Mouse (Mus musculus) kidney, postnatal 4 days (tissue): ENCODE results near the gene Caps2.
A peak's percentile ranks its signal among the peaks of the same experiment; 100 is the strongest.
"Not testable (repeated sequence)": the region's sequence is repeated elsewhere in the genome, so short reads cannot be mapped to it uniquely, and the experiment has no call there.

Experiments used
- DNase-seq, 2 experiments: peaks; one replicate each; pipeline ENCODE4 v3.0.0; 2021; ENCODE audit warnings: mixed read lengths in 2 of 2

The Caps2 gene

DNA sequence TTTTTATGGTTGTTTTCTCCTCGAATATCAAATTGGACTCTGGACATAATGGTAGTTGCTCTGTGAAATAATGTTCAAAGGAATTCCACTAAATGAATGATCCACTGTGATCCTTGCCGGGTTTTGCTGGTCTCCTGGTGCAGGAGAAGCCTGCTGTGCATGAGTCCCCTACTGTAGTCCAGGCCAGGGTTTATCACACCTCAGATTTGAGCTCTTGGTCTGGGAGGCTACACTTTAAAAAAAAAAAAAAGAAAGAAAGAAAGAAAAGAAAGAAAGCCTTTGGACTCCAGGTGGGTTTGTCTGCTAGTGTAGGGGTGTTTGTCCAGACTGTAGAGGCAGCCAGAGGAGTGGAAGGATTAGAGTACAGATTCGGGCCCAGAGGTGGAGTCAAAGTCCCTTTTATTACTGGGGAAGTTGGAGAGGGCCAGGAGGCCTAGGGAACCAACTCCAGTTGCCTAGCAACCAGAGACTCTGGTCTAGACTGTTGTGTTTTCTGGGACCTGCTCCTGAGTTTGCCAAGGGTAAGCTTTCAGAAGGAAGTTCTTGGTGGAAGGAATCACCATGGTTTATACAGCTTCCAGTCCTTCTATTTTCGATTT, at the start of gene Caps2:
Caps2 (plus strand) TSS at position 454 of the 599 bp plus-strand sequence.
- peak; percentile 23 to 55 for DNase-seq

DNA sequence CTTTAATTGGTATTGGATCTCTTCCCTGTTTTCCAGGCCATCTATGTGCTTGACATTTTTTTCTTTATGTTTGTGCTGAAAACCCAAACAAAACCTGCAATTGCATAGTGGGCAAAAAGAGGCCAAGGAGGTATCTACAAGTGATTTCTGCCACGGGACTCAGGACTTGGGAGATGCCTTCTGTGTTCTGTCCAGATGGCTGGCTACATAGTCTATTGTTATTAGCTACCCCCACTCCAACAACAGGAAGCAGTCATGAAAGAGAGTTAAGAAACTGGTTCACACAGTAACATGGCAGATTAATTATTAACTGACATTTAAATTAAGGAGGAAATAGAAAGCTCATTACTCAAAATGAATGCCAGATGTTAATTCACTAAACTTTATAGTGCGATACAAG, 38.3 kb upstream of the Caps2 start:
- DNase-seq: not testable (repeated sequence)

GRCm38 (mm10) chr10:112127682-112128230, 35.7 kb upstream of the Caps2 start:
- not testable (repeated sequence) for DNase-seq

DNA sequence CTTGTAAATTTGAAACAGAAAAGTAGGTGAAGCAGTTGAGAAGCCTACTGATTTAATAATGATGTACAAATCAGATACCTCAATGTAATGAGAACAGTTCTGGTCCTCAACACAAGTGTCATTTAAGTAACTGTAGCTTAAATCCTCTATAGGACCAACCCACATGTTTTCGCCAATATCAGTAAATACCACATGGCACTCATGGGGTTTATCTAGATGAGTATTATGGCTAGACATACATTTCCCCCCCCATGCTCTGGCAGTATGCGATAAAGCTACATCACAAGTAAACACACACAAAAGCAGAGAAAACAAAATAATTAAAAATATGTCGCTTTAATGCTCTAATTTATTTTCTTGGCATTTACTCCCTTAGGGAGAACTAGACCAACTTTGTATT, 31.2 kb upstream of the Caps2 start:
- no peak for DNase-seq

- peak; percentile 25 to 50 for DNase-seq
Measured at GRCm38 (mm10) chr10:112138050-112138870, 25.2 kb upstream of the Caps2 start.

DNA sequence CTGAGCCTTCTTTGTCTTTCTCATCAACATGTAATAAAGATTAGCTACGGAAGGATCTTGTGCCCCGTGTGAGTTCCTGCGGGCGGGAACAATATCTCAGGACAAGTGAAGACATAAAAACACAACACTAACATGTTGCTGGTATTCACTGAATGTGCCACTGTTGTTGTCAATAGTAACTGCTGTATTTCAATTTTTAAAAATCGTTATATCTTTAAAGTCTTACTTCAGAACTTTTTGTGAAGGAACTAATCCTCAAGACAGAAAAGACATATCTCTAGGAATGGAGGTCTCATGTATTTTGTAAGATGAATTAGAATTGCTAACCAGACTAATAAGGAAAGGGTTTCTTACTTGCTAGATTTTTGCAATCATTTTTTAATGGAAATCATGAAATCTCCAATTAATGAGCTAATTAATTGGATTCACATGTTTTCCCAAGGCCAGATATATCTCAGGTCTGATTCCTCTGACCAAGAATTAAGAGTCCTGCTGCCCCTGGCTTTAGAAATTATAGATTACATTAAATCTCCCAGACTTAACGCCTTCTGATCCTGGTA, 24.5 kb upstream of the Caps2 start:
- DNase-seq: no peak

GRCm38 (mm10) chr10:112139834-112140233, 23.6 kb upstream of the Caps2 start:
- DNase-seq: no peak

DNA sequence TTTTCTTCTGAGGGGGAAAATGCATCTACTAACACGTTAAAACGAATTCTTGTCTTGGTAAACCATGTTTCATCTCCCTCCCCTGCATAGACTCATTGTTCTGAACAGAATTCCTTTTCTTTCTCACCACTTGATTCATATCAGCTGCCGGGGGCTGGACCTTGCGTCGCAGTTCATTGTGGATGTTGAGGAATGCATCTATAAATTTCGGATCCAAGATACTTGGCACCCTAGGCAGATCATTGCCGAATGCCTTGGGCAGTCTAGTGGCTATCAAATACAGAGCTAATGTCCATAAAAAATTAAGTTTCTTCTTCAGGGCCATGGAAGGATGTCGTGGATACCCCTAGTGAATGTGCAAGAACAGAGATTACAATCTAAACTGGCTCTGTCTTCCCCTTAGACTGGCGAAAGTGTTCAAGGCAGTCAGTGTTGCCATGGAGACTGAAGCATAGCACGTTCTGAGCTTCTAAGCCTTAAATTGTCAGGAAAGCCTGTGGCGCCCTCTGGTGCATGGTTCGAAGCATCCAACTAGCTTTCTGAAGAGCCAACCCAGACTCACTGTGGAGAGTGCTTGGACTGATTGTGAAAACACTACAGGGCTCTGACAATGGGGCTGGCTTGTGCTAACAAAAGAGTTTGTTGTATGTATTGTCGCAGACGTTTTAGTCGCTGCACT, 3.4 kb upstream of the Caps2 start, which contains the start of gene Glipr1l3:
Glipr1l3 (minus strand) TSS at position 446 of the 679 bp plus-strand sequence.
- peak; percentile 88 to 90 for DNase-seq

DNA sequence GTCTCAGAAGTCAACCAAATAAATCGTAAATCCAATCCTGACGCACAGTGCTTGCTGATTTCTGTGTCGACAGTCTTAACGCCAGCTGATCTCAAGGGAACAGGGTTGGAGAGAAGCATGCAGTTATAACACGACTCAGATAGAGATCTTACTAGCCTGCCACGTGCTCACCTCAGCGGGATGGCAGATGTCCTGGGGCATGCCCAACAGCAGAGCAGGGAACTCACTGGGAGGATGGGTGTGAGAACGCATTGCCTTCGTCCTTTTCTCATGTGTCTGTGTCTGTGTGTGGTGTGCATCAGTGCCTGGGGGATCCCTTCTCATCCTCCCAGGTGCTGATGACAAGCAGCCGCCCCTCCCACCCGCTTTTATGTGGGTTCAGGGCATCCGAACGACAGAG, 13.6 kb downstream of the Caps2 start:
- DNase-seq: not testable (repeated sequence)

- not testable (repeated sequence) for DNase-seq
Measured at GRCm38 (mm10) chr10:112193919-112194318, 30.5 kb downstream of the Caps2 start.

DNA sequence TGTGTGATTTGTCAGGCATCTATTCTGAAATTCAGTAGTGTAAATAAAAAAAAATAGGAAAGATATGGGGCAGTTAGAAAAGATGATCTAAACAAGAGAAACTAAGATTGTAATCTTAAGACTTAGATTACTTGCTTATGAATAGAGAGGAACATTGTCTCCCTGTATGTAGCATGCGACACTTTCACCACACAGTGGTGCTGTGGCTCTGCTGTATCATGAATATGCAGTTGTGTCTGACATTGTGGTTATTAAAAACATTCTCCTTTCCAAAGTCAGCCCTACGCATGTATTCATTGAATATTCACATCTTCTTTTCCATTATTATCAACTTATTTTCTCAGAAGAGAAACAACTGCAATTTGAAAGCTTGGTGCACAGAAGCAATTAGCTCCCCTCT, 40.0 kb downstream of the Caps2 start:
- DNase-seq: peak; percentile 51 to 58

- no peak for DNase-seq
Measured at GRCm38 (mm10) chr10:112227073-112227472, 63.7 kb downstream of the Caps2 start.

GRCm38 (mm10) chr10:112229091-112229843, 65.8 kb downstream of the Caps2 start:
- DNase-seq: peak; percentile 40 to 61

GRCm38 (mm10) chr10:112232733-112233132, 69.3 kb downstream of the Caps2 start:
- peak in 1 of 2 experiments; percentile 13 for DNase-seq

GRCm38 (mm10) chr10:112235396-112235940, 72.0 kb downstream of the Caps2 start:
- DNase-seq: peak in 1 of 2 experiments; percentile 3

DNA sequence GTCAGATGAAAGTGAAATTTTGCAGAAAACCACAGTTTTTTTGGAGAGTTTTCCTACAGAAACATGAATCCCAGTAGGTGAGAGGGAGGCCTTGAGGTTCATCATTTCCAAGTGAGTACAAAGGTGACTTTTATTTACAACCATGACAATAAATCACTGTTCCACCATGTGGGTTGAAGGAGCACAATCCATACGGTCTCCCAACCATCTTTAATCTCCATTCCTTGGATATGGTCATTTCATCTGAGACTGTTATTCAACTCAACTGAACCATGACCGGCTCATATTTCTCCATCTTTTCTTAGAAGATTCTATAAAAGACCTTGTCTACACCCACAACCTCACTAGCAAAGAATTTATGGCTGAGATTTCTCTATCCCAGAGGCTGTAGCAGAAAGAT, 84.9 kb downstream of the Caps2 start:
- DNase-seq: no peak

DNA sequence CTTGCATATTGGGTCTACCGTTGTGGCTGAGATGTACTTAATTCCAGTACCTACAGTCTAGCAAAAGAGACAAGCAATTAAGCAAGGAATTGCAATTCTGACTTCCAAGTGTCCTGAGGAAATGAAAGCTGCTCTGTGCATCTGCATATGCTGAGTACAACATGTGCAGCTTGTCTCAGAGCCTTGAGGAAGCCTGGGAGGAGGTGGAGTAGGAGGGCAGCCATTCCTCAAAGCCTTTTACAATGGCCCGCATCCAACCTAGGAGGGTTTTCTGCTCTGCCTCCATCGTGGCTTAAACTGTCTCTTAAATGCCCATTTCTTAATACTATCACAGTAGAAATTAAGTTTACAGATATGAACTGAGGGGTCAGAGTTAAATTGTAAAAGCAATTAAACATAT, 100.0 kb downstream of the Caps2 start:
- no peak for DNase-seq
